In the genomic region with DNA sequence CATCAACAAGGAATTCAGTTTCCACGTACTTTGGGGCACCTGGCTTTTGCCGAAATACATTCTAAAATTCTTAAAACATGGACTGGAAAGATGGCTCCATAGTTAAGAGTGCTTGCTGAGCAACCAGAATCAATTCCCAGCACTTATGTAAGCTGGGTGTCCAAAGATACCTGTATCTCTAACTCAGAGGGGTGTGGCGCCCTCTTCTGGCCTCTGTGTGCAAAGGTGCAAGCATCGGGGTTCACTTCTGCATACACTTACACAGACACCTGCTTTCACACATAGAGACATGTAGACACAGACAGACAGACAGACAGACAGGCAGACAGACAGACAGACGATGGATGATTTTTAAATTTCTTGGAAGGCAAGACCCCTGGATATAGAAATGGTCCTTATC, we compare ENCODE assay signal across 9 mouse cellular contexts. TPM values are rescaled to one million over a fixed set of nuclear protein-coding genes. Genes with fewer than 3 reads are reported as not detected.
DNase-seq lines count a peak whose midpoint lies in the region; ATAC-seq lines count a peak whose summit lies in the region.
"Had no signal": no experiment of that assay in that cellular context is flagged by ENCODE, and none has a peak within 500 bp of the region (broad histone marks: within the 10 kb centered on the region; RNA-seq: fewer than 3 reads in every experiment).

No protein-coding gene starts in this region.

- peaks cover 5% of the 10 kb centered on the region; the same call in 1 of the 2 replicates for H3K27me3 ChIP-seq in heart, embryonic 11.5 days (ENCODE audit: control insufficient read depth, insufficient read depth, low read length)
- H3K27me3 ChIP-seq: hindbrain, embryonic 15.5 days had no signal

- H3K4me2 ChIP-seq in heart, embryonic 11.5 days = no peak overlapping the region
- H3K4me2 ChIP-seq: hindbrain, embryonic 15.5 days had no signal

- H3K4me1 ChIP-seq in heart, embryonic 11.5 days (ENCODE audit: control insufficient read depth, insufficient read depth, low read length) = no peaks in the 10 kb centered on the region
- H3K4me1 ChIP-seq: hindbrain, embryonic 15.5 days had no signal

- intact Hi-C loops in heart, postnatal 10 days (cut with DNase I) = loop anchor here (5.0 kb wide), 2 partner anchors 229 to 379 kb away; no protein-coding TSS in a partner anchor

- H3K9me3 ChIP-seq in heart, embryonic 11.5 days (replicated peaks; ENCODE audit: control insufficient read depth, low read length) = no peaks in the 10 kb centered on the region
- H3K9me3 ChIP-seq: hindbrain, embryonic 15.5 days had no signal

- no peak overlapping the region for H3K27ac ChIP-seq in heart, embryonic 11.5 days (ENCODE audit: low read depth, low read length)
- H3K27ac ChIP-seq: hindbrain, embryonic 15.5 days had no signal

- H3K36me3 ChIP-seq in heart, embryonic 11.5 days (ENCODE audit: control insufficient read depth, insufficient read depth, low read length) = no peaks in the 10 kb centered on the region
- H3K36me3 ChIP-seq: hindbrain, embryonic 15.5 days had no signal

- peak; percentile 20 to 54 for DNase-seq in heart, postnatal 10 days
- DNase-seq in 416B (ENCODE audit: low read depth) (peak; percentile 68), ZHBTc4 (ENCODE audit: low read depth, low spot score) (peak; percentile 42)
- DNase-seq in embryo, embryonic 11 days = peak; percentile 57
- peak; percentile 60 to 67 for DNase-seq in left cerebral cortex, adult 18-20 months (ENCODE audit: low spot score in 2 of 2)
- DNase-seq in right cerebral cortex, postnatal 14 days = peak; percentile 53

- no peak for ATAC-seq in heart, embryonic 11.5 days (replicated peaks; ENCODE audit: insufficient number of reproducible peaks, low FRiP score, low TSS enrichment)
- no peak for ATAC-seq in inflammation-experienced regulatory T-cells, adult 6 months

- H3K4me3 ChIP-seq in heart, embryonic 11.5 days (ENCODE audit: low read depth, low read length) = no peak overlapping the region
- H3K4me3 ChIP-seq: hindbrain, embryonic 15.5 days had no signal

- 43% methylated on average over 5 of the region's 5 CpGs for WGBS in heart, embryonic 11.5 days (ENCODE audit: insufficient replicate concordance)

- H3K9ac ChIP-seq in heart, embryonic 11.5 days (ENCODE audit: low read depth, low read length) = no peak overlapping the region
- H3K9ac ChIP-seq: hindbrain, embryonic 15.5 days had no signal

RNA-seq across cellular contexts. Expression of a gene that starts 25.3 kb away (rescaled TPM):
- total RNA-seq in heart, postnatal 10 days (2021) = 10 to 100 TPM; 32.8 to 33.3 TPM
- 54.3 and 67.8 TPM in 2 replicates for polyA plus RNA-seq in heart, embryonic 11.5 days (2014; fragmentation: Nextera tagmentation; extraction: Ambion mirVana)
- 100 to 1,000 TPM; 161 to 167 TPM for total RNA-seq in left cerebral cortex, adult 18-20 months (2021)
- 10 to 100 TPM in 1 of 3 experiments, 1 to 10 TPM in 2; 6.8 to 10.1 (median 8.8) TPM for polyA plus RNA-seq in inflammation-experienced regulatory T-cells, adult 6 months (2017; shearing (Covaris generic))

RNA-seq across cellular contexts. Expression of a gene that starts 49.0 kb away (rescaled TPM):
- 1 to 10 TPM; 3.4 to 4.9 TPM for total RNA-seq in heart, postnatal 10 days (2021)
- 1.0 and 1.3 TPM in 2 replicates for polyA plus RNA-seq in heart, embryonic 11.5 days (2014; fragmentation: Nextera tagmentation; extraction: Ambion mirVana)
- total RNA-seq in left cerebral cortex, adult 18-20 months (2021) = 1 to 10 TPM; 4.4 to 8.4 TPM
- under 1 TPM in 2 of 3 experiments, not detected in 1; 0.24 to 0.30 TPM for polyA plus RNA-seq in inflammation-experienced regulatory T-cells, adult 6 months (2017; shearing (Covaris generic))

Comparison
In these comparisons a context has a peak if more than half of its experiments do, and no peak if none do; other contexts are left out.
1. RNA of a gene that starts 25.3 kb away (total RNA-seq): 161 to 167 TPM in left cerebral cortex, adult 18-20 months; 32.8 to 33.3 TPM in heart, postnatal 10 days; every median in the first group is over 4 times any median in the second.
2. Peak in every context shown above with its lines, with median percentiles within 50 percentile points of each other: DNase-seq.